Mouse (Mus musculus): ENCODE measurements around the gene Olfr1339.

- no peak for TF ChIP-seq CTCF (IDR thresholded peaks at IDR 0.05; ENCODE audit: borderline replicate concordance, insufficient read depth, low read length)
- TF ChIP-seq POLR2A (IDR thresholded peaks at IDR 0.05; ENCODE audit: low read depth, low read length): no peak
Observed at GRCm38 (mm10) chr4:118693812-118694211, 38.2 kb upstream of the Olfr1339 start.

Data from embryonic fibroblast, embryonic 13.5 days (primary cell).